Mouse (Mus musculus): ENCODE results near the gene Syngr2.

The Syngr2 gene

DNA sequence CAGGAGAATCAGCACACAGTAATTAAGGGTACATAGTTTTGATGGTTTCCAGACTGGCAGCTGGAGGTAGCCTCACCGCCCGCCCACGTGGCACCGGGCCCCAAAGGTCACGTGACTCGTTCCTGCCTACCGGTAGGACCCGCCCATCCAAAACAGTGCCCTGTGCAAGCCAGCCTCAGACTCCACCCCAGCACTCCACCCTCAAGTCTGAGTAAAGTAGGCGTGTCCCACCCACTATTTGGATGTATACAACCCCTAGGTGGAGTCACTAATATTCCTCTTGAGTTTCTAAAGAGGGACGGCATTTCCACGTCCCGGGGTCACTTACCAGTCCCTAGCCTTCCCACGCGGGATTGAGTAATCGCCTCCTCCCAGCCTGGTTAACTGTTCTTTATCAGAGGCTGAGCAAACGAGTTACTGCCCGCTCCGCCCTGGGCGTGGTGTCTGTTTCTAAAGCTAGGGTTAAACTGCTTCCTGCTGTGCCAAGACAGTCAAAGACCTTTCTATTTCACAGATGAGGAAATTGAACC, 28.8 kb upstream of the Syngr2 start:
- in situ Hi-C loops (cut with MboI, MseI), result loop anchor here in 1 of 2 experiments (10.0 kb wide), 1 partner anchor 184 kb away; no protein-coding TSS in a partner anchor

DNA sequence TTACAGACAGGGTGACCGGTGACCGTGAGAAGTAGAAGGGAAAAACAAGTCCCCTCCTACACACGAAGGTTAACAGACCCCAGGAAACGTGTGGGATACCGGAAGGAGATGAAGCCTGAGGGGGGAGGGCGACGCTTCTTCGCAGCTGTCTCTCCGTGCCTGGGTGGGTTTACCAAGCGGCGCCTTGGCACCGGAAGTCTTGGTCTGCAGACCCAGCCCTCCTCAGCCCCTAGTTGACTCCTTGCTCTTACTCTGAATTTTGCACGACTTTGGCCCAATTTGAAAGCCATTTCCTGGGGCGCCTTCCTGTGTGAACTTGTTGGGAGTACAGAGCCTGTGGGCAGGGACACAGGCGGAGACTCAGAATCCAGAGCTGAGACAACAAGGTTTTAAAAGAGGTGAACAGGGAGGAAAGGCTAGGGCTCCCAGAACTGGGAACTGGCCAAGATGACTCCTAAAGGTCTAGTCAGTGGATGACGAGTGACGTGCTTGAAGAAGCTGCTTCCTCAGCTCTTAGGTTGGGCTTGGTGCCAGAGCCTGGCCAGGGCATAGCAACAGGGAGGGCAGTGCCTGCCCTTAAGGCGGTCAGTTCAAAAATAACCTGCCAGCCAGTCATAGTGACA, 28.2 kb upstream of the Syngr2 start:
- in situ Hi-C loops (cut with MboI, MseI), result loop anchor here in 1 of 2 experiments (10.0 kb wide), 1 partner anchor 183 kb away; no protein-coding TSS in a partner anchor

DNA sequence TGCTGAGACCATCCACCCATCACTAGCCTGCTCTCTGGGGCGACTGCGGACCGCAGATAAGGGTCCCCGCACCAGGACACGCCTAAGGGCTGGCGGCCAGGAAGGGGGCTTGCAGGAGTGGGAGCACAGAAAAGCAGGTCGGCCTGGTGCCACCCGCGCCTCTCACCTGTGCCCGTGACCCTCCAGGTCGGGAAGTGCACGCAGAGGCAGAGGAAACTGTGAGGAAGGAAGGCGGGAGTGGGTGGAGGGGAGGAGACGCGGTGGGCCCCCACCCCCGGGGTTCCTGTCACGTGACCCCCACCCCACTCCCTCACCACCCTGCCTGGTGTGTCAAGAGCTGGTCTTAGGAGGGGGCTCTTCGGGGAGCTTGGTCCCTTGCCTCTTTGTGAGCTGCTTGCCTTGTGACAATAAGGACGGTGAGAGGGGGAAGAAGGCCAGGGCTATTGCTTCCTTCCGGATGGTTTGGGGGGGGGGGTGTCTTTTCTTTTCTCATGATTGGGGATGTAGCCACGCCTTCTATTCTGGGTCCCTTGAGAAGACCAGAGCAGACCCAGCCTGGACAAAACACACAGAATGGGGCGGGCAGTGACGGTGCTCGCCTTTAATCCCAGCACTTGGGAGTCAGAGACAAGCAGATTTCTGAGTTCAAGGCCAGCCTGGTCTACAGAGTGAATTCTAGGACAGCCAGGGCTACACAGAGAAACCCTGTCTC, 27.3 kb upstream of the Syngr2 start, which contains the start of the genes Tmc8 and Tmc6:
Gene Tmc8 (plus strand): TSS at position 84 of the 712 bp plus-strand sequence.
Gene Tmc6 (minus strand): TSS at position 206 of the 712 bp plus-strand sequence.
- in situ Hi-C loops (cut with MboI, MseI), result loop anchor here in 1 of 2 experiments (10.0 kb wide), 1 partner anchor 183 kb away; no protein-coding TSS in a partner anchor

DNA sequence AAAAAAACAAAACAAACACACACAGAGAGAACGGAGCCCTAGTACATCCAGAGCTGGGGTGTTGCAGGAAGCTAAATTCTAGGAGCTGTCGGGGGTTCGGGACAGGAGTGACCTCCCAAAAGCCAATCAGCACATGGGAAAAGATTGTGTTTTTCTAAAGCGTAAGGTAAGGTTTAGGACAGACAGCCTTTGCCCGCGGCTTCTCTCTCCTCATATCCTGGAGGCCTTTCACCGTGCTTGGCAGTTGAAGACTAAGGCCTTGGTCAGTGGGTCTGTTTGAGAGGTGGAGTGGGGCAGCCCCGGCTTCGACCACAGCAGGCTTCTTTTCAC, 26.8 kb upstream of the Syngr2 start:
- in situ Hi-C loops (cut with MboI, MseI), result loop anchor here in 1 of 2 experiments (10.0 kb wide), 1 partner anchor 182 kb away; no protein-coding TSS in a partner anchor

DNA sequence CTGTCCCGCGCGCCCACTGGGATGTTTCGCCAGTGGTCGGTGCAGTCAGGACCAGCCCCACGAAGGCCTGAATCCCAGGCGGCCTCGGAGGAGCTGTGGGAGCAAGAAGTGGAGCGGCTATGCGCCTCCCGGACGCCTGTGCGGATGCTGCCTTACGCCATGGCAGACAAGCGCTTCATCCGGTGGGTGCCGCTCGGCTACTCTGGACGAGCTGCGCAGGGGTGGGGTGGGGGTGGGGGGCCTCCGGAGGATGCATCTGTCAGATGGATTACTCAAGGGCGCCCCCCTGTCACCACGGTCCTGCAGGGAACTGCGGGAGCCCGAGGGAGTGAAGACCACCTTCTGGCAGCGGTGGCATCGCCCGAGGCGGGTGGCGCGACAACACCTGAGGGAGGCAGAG, 26.4 kb upstream of the Syngr2 start:
- in situ Hi-C loops (cut with MboI, MseI), result loop anchor here in 1 of 2 experiments (10.0 kb wide), 1 partner anchor 182 kb away; no protein-coding TSS in a partner anchor

DNA sequence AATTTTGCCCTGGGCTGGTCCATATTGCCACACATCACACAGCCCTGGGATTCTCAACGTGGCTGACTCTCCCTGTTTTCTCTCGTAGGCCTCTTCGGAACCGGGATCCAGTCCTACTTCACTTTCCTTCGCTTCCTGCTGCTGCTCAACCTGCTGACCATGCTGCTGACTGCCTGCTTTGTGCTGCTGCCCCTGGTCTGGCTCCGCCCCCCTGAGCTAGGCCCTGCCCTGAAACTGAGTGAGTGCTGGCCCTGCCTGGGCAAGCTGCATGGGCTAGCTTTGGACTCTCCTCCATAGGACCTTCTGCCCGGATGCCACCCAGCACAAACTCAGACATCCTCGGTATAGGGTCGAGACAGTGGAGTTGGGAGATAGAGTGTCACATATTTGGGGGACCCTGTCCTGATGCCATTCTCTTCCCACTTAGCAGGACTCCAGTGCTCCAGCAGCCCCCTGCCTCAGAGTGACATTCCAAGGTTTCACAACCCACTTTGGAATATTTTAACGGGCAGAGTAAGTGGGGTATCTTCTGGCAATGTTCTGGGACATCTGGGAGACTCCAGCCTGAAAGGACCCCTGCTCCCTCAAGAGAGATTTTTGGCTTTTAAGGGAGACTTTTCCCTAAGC, 25.7 kb upstream of the Syngr2 start:
- in situ Hi-C loops (cut with MboI, MseI), result loop anchor here in 1 of 2 experiments (10.0 kb wide), 1 partner anchor 181 kb away; no protein-coding TSS in a partner anchor

DNA sequence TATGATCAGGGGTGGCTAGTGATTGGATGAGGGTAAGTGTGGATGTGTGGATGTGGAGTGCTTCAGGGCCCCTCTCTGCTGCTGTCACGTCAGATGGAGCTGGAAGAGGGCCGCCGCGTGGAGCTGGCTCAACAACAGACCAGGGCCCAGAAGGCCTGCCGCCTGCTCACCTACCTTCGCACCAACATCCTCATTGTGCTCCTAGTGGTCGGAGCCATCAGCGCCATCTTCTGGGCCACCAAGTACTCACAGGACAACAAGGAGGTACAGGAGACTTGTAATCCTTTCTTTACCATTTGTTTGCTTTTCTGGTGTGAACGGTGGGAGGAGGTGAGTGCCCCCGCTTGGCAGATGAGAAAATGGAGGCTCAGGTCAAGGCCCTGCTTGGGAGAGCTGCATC, 23.2 kb upstream of the Syngr2 start:
- in situ Hi-C loops (cut with MboI, MseI), result loop anchor here in 1 of 2 experiments (10.0 kb wide), 1 partner anchor 179 kb away; no protein-coding TSS in a partner anchor

DNA sequence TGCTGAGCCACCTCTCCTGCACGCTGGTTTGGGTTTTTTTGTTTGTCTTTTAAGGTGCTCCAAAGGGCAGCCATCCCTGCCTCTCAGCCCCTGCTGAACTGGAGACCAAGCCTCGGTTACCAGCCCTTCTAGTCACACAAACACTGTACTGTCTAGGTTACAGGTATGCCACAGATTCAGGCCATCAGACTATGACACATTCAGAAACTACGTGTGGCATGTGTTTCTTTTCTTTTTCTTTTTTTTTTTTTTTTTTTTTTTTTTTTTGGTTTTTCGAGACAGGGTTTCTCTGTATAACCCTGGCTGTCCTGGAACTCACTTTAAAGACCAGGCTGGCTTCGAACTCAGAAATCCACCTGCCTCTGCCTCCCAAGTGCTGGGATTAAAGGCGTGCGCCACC, 21.0 kb upstream of the Syngr2 start:
- in situ Hi-C loops (cut with MboI, MseI), result loop anchor here in 1 of 2 experiments (10.0 kb wide), 1 partner anchor 176 kb away; no protein-coding TSS in a partner anchor

DNA sequence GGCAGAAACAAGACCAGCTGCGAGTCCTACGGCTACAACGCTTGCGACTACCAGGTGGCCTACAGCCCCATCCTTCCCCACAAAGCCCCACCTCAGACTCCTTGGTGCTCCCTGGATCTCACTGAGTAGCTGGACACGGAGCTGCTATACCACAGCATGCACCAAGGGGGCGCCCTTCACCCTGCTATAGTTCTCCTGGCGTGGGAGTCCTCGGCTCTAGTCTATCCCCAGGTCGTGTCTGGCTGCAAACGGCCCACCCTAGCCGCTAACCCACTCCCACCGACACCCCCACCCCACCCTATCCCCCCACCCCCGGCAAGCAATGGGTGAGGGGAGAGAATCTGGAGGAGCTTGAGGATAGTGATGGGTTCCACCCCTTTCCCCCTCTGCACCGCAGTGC, 19.2 kb upstream of the Syngr2 start:
- in situ Hi-C loops (cut with MboI, MseI), result no loop called here

DNA sequence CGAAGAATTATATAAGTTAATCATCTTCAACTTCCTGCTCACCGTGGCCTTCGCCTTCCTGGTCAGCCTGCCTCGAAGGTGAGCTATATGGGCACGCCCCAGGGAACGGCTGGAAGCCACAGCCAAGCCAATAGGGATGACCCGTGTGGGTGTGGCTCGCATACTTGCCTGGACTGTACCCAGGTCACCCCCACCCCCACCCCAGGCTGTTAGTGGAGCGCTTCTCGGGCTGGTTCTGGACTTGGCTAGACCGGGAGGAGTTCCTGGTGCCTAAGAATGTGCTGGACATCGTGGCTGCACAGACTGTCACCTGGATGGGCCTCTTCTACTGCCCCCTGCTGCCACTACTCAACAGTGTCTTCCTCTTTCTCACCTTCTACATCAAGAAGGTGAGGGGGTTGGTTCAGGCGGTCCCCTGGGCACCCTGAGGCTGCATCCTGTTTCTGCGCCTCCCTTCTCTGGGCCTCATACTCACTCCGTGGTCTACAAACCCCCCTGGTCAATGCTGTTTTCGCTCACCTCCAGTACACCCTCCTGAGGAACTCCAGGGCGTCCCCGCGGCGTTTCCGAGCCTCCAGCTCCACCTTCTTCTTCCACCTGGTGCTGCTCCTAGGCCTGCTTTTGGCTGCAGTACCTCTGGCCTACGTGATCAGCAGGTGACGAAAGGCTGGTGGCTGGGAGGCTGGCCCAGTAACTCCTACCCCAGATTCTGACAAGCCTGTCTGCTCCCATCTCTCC, 18.6 kb upstream of the Syngr2 start:
- in situ Hi-C loops (cut with MboI, MseI), result no loop called here

DNA sequence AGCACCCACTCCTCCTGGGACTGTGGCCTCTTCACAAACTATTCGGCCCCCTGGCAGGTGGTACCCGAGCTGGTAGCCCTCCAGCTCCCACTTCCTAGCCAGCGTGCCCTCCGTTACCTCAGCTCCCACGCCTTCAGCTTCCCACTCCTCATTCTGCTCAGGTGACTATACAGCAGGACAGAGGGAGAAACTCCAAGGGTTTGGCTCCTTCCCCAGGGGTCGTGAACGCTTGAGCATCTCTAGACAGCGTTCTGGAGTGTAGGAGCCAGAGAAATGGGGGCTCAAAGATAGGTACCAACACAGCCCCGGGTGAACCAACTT, 18.1 kb upstream of the Syngr2 start:
- in situ Hi-C loops (cut with MboI, MseI), result no loop called here

DNA sequence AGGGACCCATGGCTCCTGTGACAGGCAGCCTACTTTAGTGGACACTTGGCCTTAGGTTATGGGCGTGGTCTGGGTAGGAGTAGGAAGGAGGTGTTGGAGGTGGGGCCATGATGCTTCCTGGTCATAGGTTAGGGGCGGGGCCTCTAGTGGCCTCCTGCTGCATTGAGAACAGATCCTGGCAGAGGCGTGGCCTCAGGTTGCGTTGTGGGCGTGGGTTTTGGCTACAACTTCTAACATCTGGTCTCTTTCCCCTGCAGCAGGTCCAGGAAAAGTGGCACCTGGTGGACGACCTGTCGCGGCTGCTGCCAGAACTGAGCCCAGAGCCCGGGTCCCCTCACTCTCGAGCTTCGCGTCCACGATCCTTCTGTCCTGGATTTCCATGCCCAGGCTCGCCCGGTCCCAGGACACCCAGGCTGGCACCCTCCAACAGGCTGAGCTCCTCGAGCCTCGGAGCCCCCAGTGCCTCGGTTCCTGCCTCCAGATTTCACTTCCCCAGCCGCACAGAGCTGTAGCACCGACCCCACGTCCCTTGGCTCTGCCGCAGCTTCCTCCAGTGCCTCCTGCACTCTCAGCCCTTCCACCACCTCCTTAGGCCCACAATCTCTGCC, 17.1 kb upstream of the Syngr2 start:
- in situ Hi-C loops (cut with MboI, MseI), result no loop called here

DNA sequence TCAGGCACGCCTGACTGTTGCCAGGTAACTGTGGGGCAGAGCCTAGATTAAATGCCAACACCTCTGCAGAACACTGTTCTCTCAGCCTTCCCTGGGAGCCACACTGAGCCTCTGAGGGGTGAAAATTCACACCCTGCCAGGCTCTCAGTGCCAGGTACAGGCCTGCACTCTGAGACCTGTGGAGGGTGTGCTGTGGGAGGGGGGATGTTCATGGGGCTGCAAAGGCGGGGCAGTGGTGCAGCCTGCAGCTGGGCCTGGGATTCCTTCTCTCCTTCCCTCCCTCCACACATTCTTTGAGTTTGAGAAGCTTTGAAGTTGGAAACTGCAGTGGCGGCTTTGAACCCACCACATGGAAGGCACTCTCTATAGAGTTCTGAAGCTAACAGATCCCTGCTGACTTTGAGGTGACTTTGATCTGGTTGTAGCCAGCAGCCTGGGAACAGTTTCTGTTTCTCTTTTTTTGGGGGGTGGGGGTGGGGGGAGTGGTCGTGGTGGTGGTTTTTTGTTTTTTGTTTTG, 15.4 kb upstream of the Syngr2 start:
- in situ Hi-C loops (cut with MboI, MseI), result no loop called here

DNA sequence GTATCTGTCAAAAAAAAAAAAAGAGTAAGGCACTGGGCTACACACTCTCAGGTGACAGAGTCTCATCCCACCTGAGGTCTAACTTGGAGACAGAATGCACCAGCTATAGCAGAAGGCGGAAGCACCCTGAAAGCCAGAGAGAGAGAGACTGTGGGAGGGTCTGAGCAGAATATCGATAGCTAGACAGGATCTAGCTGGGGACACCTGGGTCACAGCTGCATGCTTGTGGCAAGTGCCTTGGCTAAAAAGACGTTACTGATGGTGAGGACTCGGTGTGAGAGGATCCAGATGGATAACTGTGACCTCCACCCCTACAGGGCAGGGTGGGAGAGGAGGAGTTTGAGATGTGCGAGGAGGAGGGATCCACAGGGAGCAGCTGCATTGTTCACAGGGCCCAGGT, 12.5 kb upstream of the Syngr2 start:
- in situ Hi-C loops (cut with MboI, MseI), result no loop called here

DNA sequence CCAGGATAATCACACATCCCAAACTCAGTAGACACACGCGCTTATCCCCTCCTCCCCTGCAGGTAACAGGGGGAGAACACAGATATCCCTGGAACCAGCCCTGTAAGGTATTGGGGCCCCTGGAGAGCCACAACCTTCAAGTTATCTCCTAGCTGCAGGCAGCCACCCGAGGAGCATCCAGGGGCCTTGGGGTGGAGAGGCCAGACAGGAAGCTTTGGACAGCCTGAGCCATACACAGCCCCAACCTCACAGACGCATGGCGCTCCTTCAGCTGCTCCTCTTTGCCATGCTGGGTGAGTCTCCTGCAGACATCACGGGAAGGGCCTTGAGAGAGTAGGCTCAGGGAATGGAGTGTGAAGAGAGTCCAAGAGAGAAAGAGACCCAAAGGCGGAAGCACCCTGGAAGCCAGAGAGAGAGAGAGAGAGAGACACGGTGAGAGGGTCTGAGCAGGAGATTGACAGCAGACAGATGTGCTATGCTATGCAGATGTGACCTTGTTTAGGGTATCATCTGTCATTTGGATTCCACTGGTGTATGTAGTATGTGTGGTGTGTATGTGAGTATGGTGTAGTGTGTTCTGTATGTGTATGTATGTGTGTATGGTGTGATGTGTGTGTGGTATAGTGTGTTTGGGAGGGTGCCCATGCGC, 11.8 kb upstream of the Syngr2 start, which contains the start of gene 6030468B19Rik:
Gene 6030468B19Rik (plus strand): TSS at position 150 of the 649 bp plus-strand sequence.
- in situ Hi-C loops (cut with MboI, MseI), result no loop called here

DNA sequence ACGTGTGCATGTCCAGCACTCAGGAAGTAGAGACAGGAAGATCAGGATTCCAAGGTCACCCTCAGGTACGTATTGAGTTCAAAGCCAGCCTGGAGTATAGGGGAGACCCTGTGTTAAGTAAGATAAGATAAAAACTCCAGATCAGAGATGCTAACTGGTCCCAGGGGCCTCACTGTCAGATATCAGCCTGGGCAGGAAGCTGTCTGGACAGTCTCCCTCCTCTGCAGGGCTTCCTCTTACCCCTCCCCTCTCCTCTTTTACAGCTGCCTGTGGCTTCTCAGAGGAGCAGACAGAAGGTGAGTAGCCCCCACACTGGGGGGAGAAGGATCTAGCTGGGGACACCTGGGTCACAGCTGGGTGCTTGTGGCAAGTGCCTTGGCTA, 11.3 kb upstream of the Syngr2 start:
- in situ Hi-C loops (cut with MboI, MseI), result no loop called here

DNA sequence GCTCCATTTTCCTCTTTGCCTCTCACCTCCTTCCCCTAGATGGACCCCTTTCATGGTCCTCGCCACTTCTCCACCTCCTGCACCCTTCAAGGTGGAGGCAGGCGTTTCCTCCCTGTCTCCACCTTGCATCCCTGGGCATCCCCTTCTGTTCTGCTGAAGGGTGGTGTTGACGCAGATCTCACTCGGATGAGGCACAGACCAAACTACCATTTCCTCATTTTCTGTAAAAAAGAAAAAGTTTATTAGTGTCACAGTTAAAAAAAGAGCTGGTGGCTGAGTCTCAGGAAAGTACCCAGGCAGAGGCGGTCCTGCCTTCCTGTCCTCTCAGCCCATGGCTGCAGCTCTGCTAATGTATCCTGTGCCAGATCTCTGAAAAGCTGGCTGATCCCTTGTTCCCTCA, 10.3 kb upstream of the Syngr2 start:
- in situ Hi-C loops (cut with MboI, MseI), result no loop called here

DNA sequence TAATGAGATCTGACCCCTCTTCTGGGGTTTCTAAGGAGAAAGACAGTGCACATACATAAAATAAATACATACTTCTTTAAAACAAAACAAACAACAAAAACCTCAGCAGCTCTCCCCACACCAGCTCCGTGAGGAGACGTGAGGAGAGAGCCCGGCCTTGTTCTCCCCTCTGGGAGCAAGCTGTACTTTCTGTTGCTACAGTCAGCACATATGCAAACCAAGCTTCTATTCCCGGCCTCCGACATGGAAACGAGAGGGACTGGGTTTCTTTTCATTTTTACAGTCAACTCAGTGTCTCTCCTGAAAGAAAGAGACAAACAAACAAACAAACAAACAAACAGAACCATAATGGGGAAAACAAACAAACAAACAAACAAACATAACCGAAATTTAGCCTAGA, 9.4 kb upstream of the Syngr2 start:
- in situ Hi-C loops (cut with MboI, MseI), result no loop called here

DNA sequence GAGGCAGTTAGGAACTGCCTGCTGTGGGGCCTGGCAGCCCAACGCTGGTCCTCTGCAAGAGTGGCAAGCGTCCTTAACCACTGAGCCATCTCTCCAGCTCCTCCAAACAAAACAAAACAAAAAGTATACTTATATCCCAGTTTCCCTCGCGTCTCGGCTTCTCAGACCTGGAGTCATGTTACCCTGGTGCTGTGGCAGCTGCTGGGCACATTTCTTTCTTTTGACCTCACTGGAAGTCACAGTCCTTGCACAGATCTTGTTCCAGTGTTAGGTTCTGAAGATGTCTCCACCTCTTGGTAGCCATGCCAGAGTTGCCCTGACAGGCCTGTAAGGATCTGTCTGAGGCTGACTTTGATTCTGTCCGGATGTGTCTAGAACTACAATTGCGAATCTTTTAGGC, 7.8 kb upstream of the Syngr2 start:
- in situ Hi-C loops (cut with MboI, MseI), result no loop called here

DNA sequence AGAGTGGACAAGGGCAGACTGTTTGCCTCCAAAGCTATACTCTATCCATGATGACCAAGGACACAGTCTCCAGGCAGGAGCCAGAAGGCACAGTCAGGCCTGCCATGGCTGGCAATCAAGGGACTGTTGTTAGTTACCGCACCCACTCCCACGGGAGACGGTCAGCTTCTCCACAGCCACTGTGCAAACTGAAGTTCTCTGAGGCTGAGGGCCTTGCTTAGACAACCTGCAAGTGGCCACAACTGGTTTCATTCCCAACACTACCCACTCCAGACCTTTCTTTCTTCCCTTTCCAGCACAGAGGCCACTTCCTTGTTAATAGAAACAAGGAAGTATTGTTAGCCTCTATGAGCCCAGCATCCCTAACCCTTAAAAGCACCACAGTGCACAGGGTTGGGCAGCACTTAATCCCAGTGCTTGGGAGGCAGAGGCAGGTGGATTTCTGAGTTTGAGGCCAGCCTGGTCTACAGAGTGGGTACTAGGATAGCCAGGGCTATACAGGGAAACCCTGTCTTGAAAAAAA, 6.2 kb upstream of the Syngr2 start:
- in situ Hi-C loops (cut with MboI, MseI), result no loop called here
